Mouse (Mus musculus) thymus, adult 2 months (tissue): Measurements from ENCODE around the gene 9230102O04Rik. TPM values are rescaled to one million over a fixed set of nuclear protein-coding genes. Genes with fewer than 3 reads are reported as not detected.
A peak's percentile ranks its signal among the peaks of the same experiment; 100 is the strongest.

Experiments used
- DNase-seq: peaks from one replicate; pipeline ENCODE4 v3.0.0; 2021
- H3K27ac ChIP-seq: fragments of 200-500 bp; 2 replicates; pipeline ENCODE4 v1.5.1; 2012; ENCODE audit warnings: low read length, control low read depth; ENCODE audit not compliant: control insufficient read depth, insufficient read depth
- H3K27me3 ChIP-seq: fragments of 200-500 bp; 2 replicates; pipeline ENCODE4 v1.6.1; 2012; ENCODE audit warnings: mild to moderate bottlenecking, low read length, moderate library complexity, mixed read lengths; ENCODE audit not compliant: control insufficient read depth, insufficient read depth
- H3K36me3 ChIP-seq: fragments of 200-500 bp; 2 replicates; pipeline ENCODE4 v1.6.1; 2012; ENCODE audit warnings: mild to moderate bottlenecking, low read length, moderate library complexity; ENCODE audit not compliant: control insufficient read depth, insufficient read depth
- H3K4me1 ChIP-seq: fragments of 200-500 bp; replicated peaks from 2 replicates; pipeline ENCODE4 v1.6.1; 2012; ENCODE audit warnings: low read length; ENCODE audit not compliant: control insufficient read depth, insufficient read depth
- H3K4me3 ChIP-seq: fragments of 200-500 bp; 2 replicates; pipeline ENCODE4 v1.5.1; 2012; ENCODE audit warnings: mild to moderate bottlenecking, low read length, control low read depth, moderate library complexity; ENCODE audit not compliant: control insufficient read depth, insufficient read depth
- CTCF ChIP-seq: fragments of 200-500 bp; IDR thresholded peaks from 2 replicates; pipeline ENCODE4 v1.5.1; 2012; ENCODE audit warnings: mild to moderate bottlenecking, control low read depth, low read length, moderate library complexity, borderline replicate concordance; ENCODE audit not compliant: control insufficient read depth, poor library complexity, insufficient read depth; ENCODE audit errors: extremely low read depth
- POLR2A ChIP-seq: fragments of 200-500 bp; IDR thresholded peaks from 2 replicates; pipeline ENCODE4 v1.6.1; 2012; ENCODE audit warnings: mild to moderate bottlenecking, low read length, control low read depth, moderate library complexity; ENCODE audit not compliant: control insufficient read depth, poor library complexity, insufficient read depth; ENCODE audit errors: extremely low read depth
- WGBS: fragments of 180-500 bp; shearing (Covaris S2); methylation state at CpG from one replicate; pipeline ENCODE4 v1.1.7; 2018; 5-methylcytosine and 5-hydroxymethylcytosine counted together
- polyA plus RNA-seq: library from polyadenylated mRNA; depleted of rRNA; stranded (reverse); fragments of >200 nt; gene quantifications from 2 replicates; pipeline ENCODE4 v1.2.3, GENCODE M21; 2012

9230102O04Rik gene
- polyA plus RNA-seq, 1 experiment, result not detected

DNA sequence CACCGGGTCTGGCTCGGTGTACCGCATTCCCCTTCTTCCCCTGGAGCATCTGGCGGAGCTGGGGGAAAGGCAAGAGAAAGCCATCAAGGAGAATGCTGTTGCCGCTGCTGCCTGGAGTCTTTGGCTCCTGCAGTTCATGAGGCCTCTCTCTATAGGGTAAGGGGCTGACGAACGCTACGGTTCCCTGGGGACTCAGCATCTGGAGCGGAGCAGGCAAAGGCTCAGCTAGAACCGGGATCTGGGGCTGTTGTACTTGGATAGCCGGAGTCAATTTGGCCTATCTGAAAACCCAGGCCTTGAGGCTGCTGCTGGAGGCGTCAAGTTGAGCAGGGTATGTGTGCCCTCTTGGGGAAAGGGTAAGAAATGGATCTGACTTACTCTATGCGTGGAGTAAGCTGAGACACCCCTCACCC, 7.7 kb downstream of the 9230102O04Rik start:
- peak; percentile 30 for DNase-seq
- H3K27me3 ChIP-seq, result peaks cover 42% of the 10 kb centered on the region

DNA sequence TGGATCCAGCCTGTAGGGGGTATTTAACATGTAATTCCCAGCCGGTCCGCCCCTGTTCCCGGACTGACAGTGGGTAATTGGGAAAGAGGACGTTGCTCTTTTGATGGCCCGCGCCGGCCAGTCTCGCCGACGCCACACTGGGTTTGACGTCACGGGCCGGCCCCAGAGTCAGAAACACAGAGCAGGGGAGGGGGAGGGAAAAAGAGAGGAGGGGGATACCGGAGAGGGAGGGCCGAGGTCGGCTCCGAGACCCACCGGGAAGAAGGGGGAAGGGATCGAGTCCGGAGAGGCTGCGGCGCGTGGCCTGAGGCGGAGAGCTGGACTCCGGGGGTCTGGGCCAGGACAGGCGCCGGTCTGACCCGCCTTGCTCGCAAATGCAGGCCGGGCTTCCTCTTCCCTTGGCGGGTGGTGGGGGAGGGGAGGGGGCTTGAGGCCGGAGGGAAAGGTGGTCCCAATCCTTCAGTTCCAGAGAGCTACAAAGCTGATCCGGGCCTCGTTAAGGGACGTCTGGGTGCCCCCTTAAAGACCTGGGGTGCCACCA, 8.2 kb downstream of the 9230102O04Rik start, which contains the start of gene 4930412O13Rik:
Gene 4930412O13Rik, plus strand, starts transcription at position 202 of the 541 bp plus-strand sequence.
- H3K27me3 ChIP-seq, result peaks cover 41% of the 10 kb centered on the region
- no peak within 1 kb of the TSS for H3K27ac ChIP-seq
- DNase-seq, result no peak
- peaks cover 33% of the 10 kb centered on the region for H3K4me1 ChIP-seq
- 16% methylated on average over 35 of the region's 35 CpGs for WGBS
- no peak within 1 kb of the TSS for H3K4me3 ChIP-seq
- no peaks in the 10 kb centered on the region for H3K36me3 ChIP-seq
- TF ChIP-seq CTCF, result no peak
- TF ChIP-seq POLR2A, result no peak

More for the DNA sequence above, 7.7 kb downstream of the 9230102O04Rik start:
- no peaks in the 10 kb centered on the region for H3K36me3 ChIP-seq
- TF ChIP-seq CTCF (no peak), POLR2A (no peak)
- no peak overlapping the region for H3K4me3 ChIP-seq
- no peak overlapping the region for H3K27ac ChIP-seq
- 26% methylated on average over 13 of the region's 13 CpGs for WGBS
- H3K4me1 ChIP-seq, result peaks cover 33% of the 10 kb centered on the region

DNA sequence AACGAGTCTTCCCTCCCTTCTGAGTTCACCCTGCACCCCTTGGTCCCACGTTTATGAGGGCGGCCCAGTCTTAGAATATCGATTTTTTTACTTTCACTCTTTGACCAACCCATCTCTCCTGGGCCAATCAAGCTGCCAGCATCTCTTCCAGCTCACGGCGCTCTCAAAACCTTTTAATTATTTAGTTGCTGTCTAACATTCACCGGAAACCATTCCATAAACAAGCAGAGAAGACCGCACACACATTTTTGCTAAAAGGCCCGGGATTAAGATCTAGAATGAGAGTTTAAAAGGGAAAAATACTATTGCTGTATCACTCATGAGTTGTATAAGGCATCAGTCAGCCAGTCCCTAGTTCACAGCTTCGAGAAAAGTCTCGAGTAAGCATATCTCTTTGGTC, 9.1 kb downstream of the 9230102O04Rik start:
- Histone ChIP-seq H3K4me1 (peaks cover 34% of the 10 kb centered on the region), H3K4me3 (no peak overlapping the region), H3K27ac (no peak overlapping the region), H3K27me3 (peaks cover 36% of the 10 kb centered on the region), H3K36me3 (no peaks in the 10 kb centered on the region; the same call in 1 of the 2 replicates)
- DNase-seq, result no peak
- WGBS, result 22% methylated on average over 11 of the region's 11 CpGs
- TF ChIP-seq CTCF, result no peak
- no peak for TF ChIP-seq POLR2A

DNA sequence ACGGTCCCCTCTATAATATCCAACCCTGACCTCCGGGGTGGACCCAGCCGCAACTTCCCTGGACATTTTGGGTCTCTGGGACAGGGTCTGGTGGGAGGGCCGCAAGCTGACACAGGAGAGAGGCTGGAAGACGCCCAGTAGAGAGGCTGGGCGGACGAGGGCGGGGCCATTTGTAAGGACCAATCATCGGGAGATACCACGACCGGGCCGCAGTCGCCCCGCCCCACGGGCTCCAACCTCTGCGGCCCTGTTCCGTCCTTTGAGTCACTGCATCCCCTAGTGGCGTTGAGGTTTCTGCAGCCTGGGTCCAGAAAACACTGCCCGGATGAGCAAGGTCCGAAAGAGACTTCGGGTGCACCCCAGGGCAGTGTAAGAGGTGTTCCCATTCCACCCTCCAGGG, 9.8 kb downstream of the 9230102O04Rik start:
- Histone ChIP-seq H3K27ac (peak overlapping the region; percentile 75), H3K4me1 (peaks cover 42% of the 10 kb centered on the region), H3K36me3 (peaks cover 5% of the 10 kb centered on the region), H3K4me3 (peak overlapping the region; percentile 99), H3K27me3 (peaks cover 32% of the 10 kb centered on the region)
- TF ChIP-seq CTCF (peak; percentile 88), POLR2A (peak; percentile 69; the same call in 1 of the 2 replicates)
- peak; percentile 97 for DNase-seq
- under 1% methylated on average over 21 of the region's 21 CpGs for WGBS

- DNase-seq, result no peak
- H3K27ac ChIP-seq, result peak overlapping the region; percentile 75
- H3K27me3 ChIP-seq, result peaks cover 28% of the 10 kb centered on the region
- WGBS, result under 1% methylated on average over 22 of the region's 22 CpGs
- TF ChIP-seq CTCF (no peak), POLR2A (no peak; the same call in 1 of the 2 replicates)
- H3K4me3 ChIP-seq, result peak overlapping the region; percentile 99
- H3K4me1 ChIP-seq, result peaks cover 44% of the 10 kb centered on the region
- H3K36me3 ChIP-seq, result peaks cover 9% of the 10 kb centered on the region
Measured at GRCm38 (mm10) chr2:9879092-9879491, 10.2 kb downstream of the 9230102O04Rik start.

- under 1% methylated on average over 31 of the region's 33 CpGs for WGBS
- H3K27me3 ChIP-seq, result peaks cover 25% of the 10 kb centered on the region
- peak overlapping the region; percentile 99 for H3K4me3 ChIP-seq
- peak; percentile 84 for DNase-seq
- H3K4me1 ChIP-seq, result peaks cover 44% of the 10 kb centered on the region
- peak; percentile 74; the same call in 1 of the 2 replicates for TF ChIP-seq POLR2A
- TF ChIP-seq CTCF, result no peak
- H3K36me3 ChIP-seq, result peaks cover 14% of the 10 kb centered on the region
- peak overlapping the region; percentile 75 for H3K27ac ChIP-seq
Measured at GRCm38 (mm10) chr2:9878564-9879081, 10.7 kb downstream of the 9230102O04Rik start.

GRCm38 (mm10) chr2:9877966-9878563, 11.3 kb downstream of the 9230102O04Rik start:
- TF ChIP-seq CTCF, result no peak
- no peak; the same call in 1 of the 2 replicates for TF ChIP-seq POLR2A
- DNase-seq, result peak; percentile 54
- H3K4me1 ChIP-seq, result peaks cover 42% of the 10 kb centered on the region
- peaks cover 21% of the 10 kb centered on the region for H3K27me3 ChIP-seq
- peaks cover 16% of the 10 kb centered on the region for H3K36me3 ChIP-seq
- peak overlapping the region; percentile 99 for H3K4me3 ChIP-seq
- WGBS, result 0% methylated on average over 19 of the region's 19 CpGs
- H3K27ac ChIP-seq, result peak overlapping the region; percentile 74
